Mouse (Mus musculus): ENCODE data around the gene Xlr4b. TPM values are rescaled to one million over a fixed set of nuclear protein-coding genes. Genes with fewer than 3 reads are reported as not detected.
"Not testable (repeated sequence)": the region's sequence is repeated elsewhere in the genome, so short reads cannot be mapped to it uniquely, and the experiment has no call there.

Gene Xlr4b
- polyA plus RNA-seq (2014; fragmentation: Nextera tagmentation; extraction: Ambion mirVana) = 0.83 and 2.2 TPM in 2 replicates

GRCm38 (mm10) chrX:73213819-73214564 is at the start of gene Xlr4b:
TSS of gene Xlr4b (plus strand) at chrX:73214333.
- H3K27me3 ChIP-seq (replicated peaks; ENCODE audit: control insufficient read depth, insufficient read depth, low read length); H3K9me3 ChIP-seq (ENCODE audit: control insufficient read depth, low read length); H3K27ac ChIP-seq (replicated peaks; ENCODE audit: low read depth, low read length); DNase-seq (ENCODE audit: low spot score); H3K4me2 ChIP-seq (ENCODE audit: low read depth, low read length); H3K4me3 ChIP-seq (ENCODE audit: low read depth, low read length); H3K4me1 ChIP-seq (ENCODE audit: control insufficient read depth, insufficient read depth, low read length); ATAC-seq (ENCODE audit: low read depth); H3K9ac ChIP-seq (ENCODE audit: low read depth, low read length); H3K36me3 ChIP-seq (ENCODE audit: control insufficient read depth, insufficient read depth, low read length): not testable (repeated sequence)
- 79% methylated on average over 12 of the region's 19 CpGs for WGBS

- H3K4me3 ChIP-seq (ENCODE audit: low read depth, low read length); H3K27me3 ChIP-seq (replicated peaks; ENCODE audit: control insufficient read depth, insufficient read depth, low read length); H3K27ac ChIP-seq (replicated peaks; ENCODE audit: low read depth, low read length); ATAC-seq (ENCODE audit: low read depth); DNase-seq (ENCODE audit: low spot score); H3K4me2 ChIP-seq (ENCODE audit: low read depth, low read length); H3K9ac ChIP-seq (ENCODE audit: low read depth, low read length); H3K36me3 ChIP-seq (ENCODE audit: control insufficient read depth, insufficient read depth, low read length); H3K9me3 ChIP-seq (ENCODE audit: control insufficient read depth, low read length); H3K4me1 ChIP-seq (ENCODE audit: control insufficient read depth, insufficient read depth, low read length): not testable (repeated sequence)
- WGBS = 82% methylated on average over 2 of the region's 15 CpGs
Observed at GRCm38 (mm10) chrX:73176889-73177288, 37.2 kb upstream of the Xlr4b start, which contains the start of gene Spin2d. TSS of gene Spin2d (minus strand) at chrX:73176989.

GRCm38 (mm10) chrX:73191934-73192333 is 22.2 kb upstream of the Xlr4b start, which contains the start of gene Xlr3b:
TSS of gene Xlr3b (plus strand) at chrX:73192207.
- not testable (repeated sequence) for H3K36me3 ChIP-seq (ENCODE audit: control insufficient read depth, insufficient read depth, low read length); ATAC-seq (ENCODE audit: low read depth); DNase-seq (ENCODE audit: low spot score); H3K9ac ChIP-seq (ENCODE audit: low read depth, low read length); H3K4me1 ChIP-seq (ENCODE audit: control insufficient read depth, insufficient read depth, low read length); H3K4me2 ChIP-seq (ENCODE audit: low read depth, low read length); H3K4me3 ChIP-seq (ENCODE audit: low read depth, low read length); H3K27me3 ChIP-seq (replicated peaks; ENCODE audit: control insufficient read depth, insufficient read depth, low read length); H3K27ac ChIP-seq (replicated peaks; ENCODE audit: low read depth, low read length); H3K9me3 ChIP-seq (ENCODE audit: control insufficient read depth, low read length)
- 77% methylated on average over 8 of the region's 12 CpGs for WGBS

GRCm38 (mm10) chrX:73225365-73225764 is 11.2 kb downstream of the Xlr4b start:
- Histone ChIP-seq H3K4me2 (ENCODE audit: low read depth, low read length) (no peak overlapping the region), H3K9me3 (ENCODE audit: control insufficient read depth, low read length) (no peaks in the 10 kb centered on the region), H3K9ac (ENCODE audit: low read depth, low read length) (no peak overlapping the region), H3K27ac (replicated peaks; ENCODE audit: low read depth, low read length) (no peak overlapping the region), H3K27me3 (replicated peaks; ENCODE audit: control insufficient read depth, insufficient read depth, low read length) (peaks cover 6% of the 10 kb centered on the region), H3K4me1 (ENCODE audit: control insufficient read depth, insufficient read depth, low read length) (no peaks in the 10 kb centered on the region), H3K36me3 (ENCODE audit: control insufficient read depth, insufficient read depth, low read length) (no peaks in the 10 kb centered on the region), H3K4me3 (ENCODE audit: low read depth, low read length) (no peak overlapping the region)
- ATAC-seq (ENCODE audit: low read depth) = no peak
- no peak for DNase-seq (ENCODE audit: low spot score)
- 51% methylated on average over 1 of the region's 1 CpGs for WGBS

- peak within 1 kb of the TSS; percentile 88 for H3K27ac ChIP-seq (replicated peaks; ENCODE audit: low read depth, low read length)
- H3K4me2 ChIP-seq (ENCODE audit: low read depth, low read length) = peak within 1 kb of the TSS; percentile 75
- H3K9me3 ChIP-seq (ENCODE audit: control insufficient read depth, low read length) = no peaks in the 10 kb centered on the region
- H3K4me3 ChIP-seq (ENCODE audit: low read depth, low read length) = peak within 1 kb of the TSS; percentile 58
- ATAC-seq (ENCODE audit: low read depth) = peak; percentile 95
- WGBS = 24% methylated on average over 23 of the region's 39 CpGs
- H3K27me3 ChIP-seq (replicated peaks; ENCODE audit: control insufficient read depth, insufficient read depth, low read length) = peaks cover 6% of the 10 kb centered on the region
- peak; percentile 87 for DNase-seq (ENCODE audit: low spot score)
- H3K36me3 ChIP-seq (ENCODE audit: control insufficient read depth, insufficient read depth, low read length) = no peaks in the 10 kb centered on the region
- no peaks in the 10 kb centered on the region for H3K4me1 ChIP-seq (ENCODE audit: control insufficient read depth, insufficient read depth, low read length)
- peak within 1 kb of the TSS; percentile 69 for H3K9ac ChIP-seq (ENCODE audit: low read depth, low read length)
Observed at GRCm38 (mm10) chrX:73227914-73228605, 13.9 kb downstream of the Xlr4b start, which contains the start of gene F8a. TSS of gene F8a (plus strand) at chrX:73228291.

GRCm38 (mm10) chrX:73228606-73229214 is 14.6 kb downstream of the Xlr4b start:
- peak; percentile 78 for ATAC-seq (ENCODE audit: low read depth)
- Histone ChIP-seq H3K9ac (ENCODE audit: low read depth, low read length) (peak overlapping the region; percentile 69), H3K27me3 (replicated peaks; ENCODE audit: control insufficient read depth, insufficient read depth, low read length) (peaks cover 6% of the 10 kb centered on the region), H3K4me2 (ENCODE audit: low read depth, low read length) (peak overlapping the region; percentile 75), H3K4me3 (ENCODE audit: low read depth, low read length) (peak overlapping the region; percentile 58), H3K4me1 (ENCODE audit: control insufficient read depth, insufficient read depth, low read length) (no peaks in the 10 kb centered on the region), H3K9me3 (ENCODE audit: control insufficient read depth, low read length) (no peaks in the 10 kb centered on the region), H3K27ac (replicated peaks; ENCODE audit: low read depth, low read length) (peak overlapping the region; percentile 88), H3K36me3 (ENCODE audit: control insufficient read depth, insufficient read depth, low read length) (no peaks in the 10 kb centered on the region)
- WGBS = 17% methylated on average over 11 of the region's 51 CpGs
- DNase-seq (ENCODE audit: low spot score) = peak; percentile 53

- no peaks in the 10 kb centered on the region for H3K9me3 ChIP-seq (ENCODE audit: control insufficient read depth, low read length)
- H3K9ac ChIP-seq (ENCODE audit: low read depth, low read length) = peak overlapping the region; percentile 69
- no peaks in the 10 kb centered on the region for H3K4me1 ChIP-seq (ENCODE audit: control insufficient read depth, insufficient read depth, low read length)
- H3K27ac ChIP-seq (replicated peaks; ENCODE audit: low read depth, low read length) = no peak overlapping the region
- H3K4me2 ChIP-seq (ENCODE audit: low read depth, low read length) = peak overlapping the region; percentile 75
- H3K36me3 ChIP-seq (ENCODE audit: control insufficient read depth, insufficient read depth, low read length) = no peaks in the 10 kb centered on the region
- WGBS = 29% methylated on average over 3 of the region's 3 CpGs
- DNase-seq (ENCODE audit: low spot score) (no peak), ATAC-seq (ENCODE audit: low read depth) (no peak)
- peaks cover 6% of the 10 kb centered on the region for H3K27me3 ChIP-seq (replicated peaks; ENCODE audit: control insufficient read depth, insufficient read depth, low read length)
- H3K4me3 ChIP-seq (ENCODE audit: low read depth, low read length) = peak overlapping the region; percentile 58
Observed at GRCm38 (mm10) chrX:73229288-73229687, 15.2 kb downstream of the Xlr4b start.

- ATAC-seq (ENCODE audit: low read depth); H3K36me3 ChIP-seq (ENCODE audit: control insufficient read depth, insufficient read depth, low read length): not testable (repeated sequence)
Observed at GRCm38 (mm10) chrX:73242821-73243325, 28.7 kb downstream of the Xlr4b start, which contains the start of gene Xlr4c. TSS of gene Xlr4c (minus strand) at chrX:73243130.

More at GRCm38 (mm10) chrX:73242821-73243325, 28.7 kb downstream of the Xlr4b start, which contains the start of gene Xlr4c:
- not testable (repeated sequence) for DNase-seq (ENCODE audit: low spot score); H3K27ac ChIP-seq (replicated peaks; ENCODE audit: low read depth, low read length); H3K4me2 ChIP-seq (ENCODE audit: low read depth, low read length); H3K9ac ChIP-seq (ENCODE audit: low read depth, low read length); H3K4me3 ChIP-seq (ENCODE audit: low read depth, low read length); H3K9me3 ChIP-seq (ENCODE audit: control insufficient read depth, low read length); H3K4me1 ChIP-seq (ENCODE audit: control insufficient read depth, insufficient read depth, low read length); H3K27me3 ChIP-seq (replicated peaks; ENCODE audit: control insufficient read depth, insufficient read depth, low read length)
- WGBS = 88% methylated on average over 11 of the region's 14 CpGs

Data from embryonic facial prominence, embryonic 14.5 days (tissue).